Mouse (Mus musculus) MEL (cell line): ENCODE results near the gene Gm48551.

Experiments
- CTCF ChIP-seq, 3 experiments: IDR thresholded peaks in 2 of 3; conservative IDR thresholded peaks in 1 of 3; 2 replicates each; pipeline ENCODE4 v1.5.1; 2011 to 2012; ENCODE audit warnings: low read length in 3 of 3, low read depth in 2 of 3, mild to moderate bottlenecking in 2 of 3, improper control_type of control experiment in 1 of 3, inconsistent platforms in 1 of 3, mixed read lengths in 1 of 3, moderate library complexity in 1 of 3; ENCODE audit not compliant: control insufficient read depth in 1 of 3, insufficient read depth in 1 of 3, poor library complexity in 1 of 3, severe bottlenecking in 1 of 3
- EP300 ChIP-seq, 2 experiments: IDR thresholded peaks; 2 replicates each; pipeline ENCODE4 v1.6.1; 2011; ENCODE audit warnings: improper control_type of control experiment in 2 of 2, low read length in 2 of 2, low read depth in 1 of 2, mild to moderate bottlenecking in 1 of 2
- ETS1 ChIP-seq: IDR thresholded peaks from 2 replicates; pipeline ENCODE4 v1.6.1; 2012; ENCODE audit warnings: low read depth, mild to moderate bottlenecking, inconsistent platforms, low read length, improper control_type of control experiment, moderate library complexity
- JUND ChIP-seq: IDR thresholded peaks from 2 replicates; pipeline ENCODE4 v1.6.1; 2011; ENCODE audit warnings: low read depth, mild to moderate bottlenecking, improper control_type of control experiment, low read length
- MAFK ChIP-seq: IDR thresholded peaks from 2 replicates; pipeline ENCODE4 v1.6.1; 2011; ENCODE audit warnings: low read depth, mild to moderate bottlenecking, low read length, improper control_type of control experiment, borderline replicate concordance
- MXI1 ChIP-seq: IDR thresholded peaks from 2 replicates; pipeline ENCODE4 v1.6.1; 2011; ENCODE audit warnings: mild to moderate bottlenecking, low read depth, low read length, improper control_type of control experiment
- MYC ChIP-seq: IDR thresholded peaks from 2 replicates; pipeline ENCODE4 v1.6.1; 2011; ENCODE audit warnings: low read depth, mild to moderate bottlenecking, low read length, improper control_type of control experiment, moderate library complexity
- POLR2A ChIP-seq, 2 experiments: IDR thresholded peaks; 2 replicates each; pipeline ENCODE4 v1.6.1; 2011 to 2012; ENCODE audit warnings: low read length in 2 of 2, mild to moderate bottlenecking in 2 of 2, control low read depth in 1 of 2, improper control_type of control experiment in 1 of 2, low read depth in 1 of 2, moderate library complexity in 1 of 2; ENCODE audit not compliant: control insufficient read depth in 1 of 2, insufficient read depth in 1 of 2, poor library complexity in 1 of 2
- SIN3A ChIP-seq: IDR thresholded peaks from 2 replicates; pipeline ENCODE4 v1.6.1; 2012; ENCODE audit warnings: low read length, improper control_type of control experiment, inconsistent platforms
- TAL1 ChIP-seq: IDR thresholded peaks from 2 replicates; pipeline ENCODE4 v1.6.1; 2012; ENCODE audit warnings: mild to moderate bottlenecking, inconsistent platforms, low read length, moderate library complexity, mixed read lengths
- TBP ChIP-seq: IDR thresholded peaks from 2 replicates; pipeline ENCODE4 v1.8.0; 2011; ENCODE audit warnings: low read depth, low read length, improper control_type of control experiment
- TCF12 ChIP-seq: IDR thresholded peaks from 2 replicates; pipeline ENCODE4 v1.6.1; 2014; ENCODE audit warnings: low read depth, mild to moderate bottlenecking, inconsistent platforms, low read length, improper control_type of control experiment, moderate library complexity
- ZC3H11A ChIP-seq: IDR thresholded peaks from 2 replicates; pipeline ENCODE4 v1.6.1; 2012; ENCODE audit warnings: low read depth, mild to moderate bottlenecking, inconsistent platforms, low read length, improper control_type of control experiment
- ZNF384 ChIP-seq: IDR thresholded peaks from 2 replicates; pipeline ENCODE4 v1.6.1; 2012; ENCODE audit warnings: low read depth, mild to moderate bottlenecking, inconsistent platforms, low read length, improper control_type of control experiment

- TF ChIP-seq TAL1 (no peak), MYC (no peak), ETS1 (no peak), CTCF (IDR thresholded peaks at IDR 0.05 in 2 of 3, conservative IDR thresholded peaks at IDR 0.05 in 1 of 3; ENCODE audit: control insufficient read depth in 1 of 3, insufficient read depth in 1 of 3, low read depth in 2 of 3, low read length in 3 of 3, poor library complexity in 1 of 3, severe bottlenecking in 1 of 3) (no peak), SIN3A (no peak), TCF12 (no peak), POLR2A (IDR thresholded peaks at IDR 0.05; ENCODE audit: control insufficient read depth in 1 of 2, insufficient read depth in 1 of 2, low read depth in 1 of 2, low read length in 2 of 2, poor library complexity in 1 of 2) (no peak), MXI1 (no peak), JUND (no peak), TBP (no peak), ZC3H11A (no peak), EP300 (IDR thresholded peaks at IDR 0.05; ENCODE audit: low read depth in 1 of 2, low read length in 2 of 2) (no peak), MAFK (no peak), ZNF384 (no peak)
These were observed 39.4 kb downstream of the Gm48551 start for GRCm38 (mm10) chr10:81423476-81424245.
